ENCODE assay signal across 7 mouse cellular contexts in genomic region chr14:30548965-30549776, GRCm38 (mm10). TPM values are rescaled to one million over a fixed set of nuclear protein-coding genes. Genes with fewer than 3 reads are reported as not detected.
A peak's percentile ranks its signal among the peaks of the same experiment; 100 is the strongest.
DNase-seq lines count a peak whose midpoint lies in the region; ATAC-seq lines count a peak whose summit lies in the region.

No protein-coding gene starts in this region.

- H3K9me3 ChIP-seq in embryonic facial prominence, embryonic 10.5 days, result no peaks in the 10 kb centered on the region
- no peaks in the 10 kb centered on the region for H3K9me3 ChIP-seq in limb, embryonic 11.5 days (ENCODE audit: control insufficient read depth, low read length)
- H3K9me3 ChIP-seq in midbrain, embryonic 14.5 days (ENCODE audit: control insufficient read depth, low read length), result no peaks in the 10 kb centered on the region

- peaks cover 22% of the 10 kb centered on the region for H3K36me3 ChIP-seq in embryonic facial prominence, embryonic 10.5 days (replicated peaks)
- peaks cover 2% of the 10 kb centered on the region; the same call in 1 of the 2 replicates for H3K36me3 ChIP-seq in limb, embryonic 11.5 days (ENCODE audit: control insufficient read depth, insufficient read depth, low read length)
- no peaks in the 10 kb centered on the region for H3K36me3 ChIP-seq in midbrain, embryonic 14.5 days (ENCODE audit: control insufficient read depth, insufficient read depth, low read length)

- WGBS in embryonic facial prominence, embryonic 10.5 days, result 0% methylated on average over 69 of the region's 69 CpGs
- under 1% methylated on average over 69 of the region's 69 CpGs for WGBS in limb, embryonic 11.5 days
- under 1% methylated on average over 69 of the region's 69 CpGs for WGBS in midbrain, embryonic 14.5 days

- ATAC-seq in limb, embryonic 11.5 days (ENCODE audit: insufficient number of reproducible peaks, low FRiP score, low TSS enrichment, low read depth), result peak; percentile 91
- ATAC-seq in midbrain, embryonic 14.5 days (ENCODE audit: low FRiP score, low TSS enrichment), result peak; percentile 94

- H3K9ac ChIP-seq in limb, embryonic 11.5 days (ENCODE audit: low read length), result peak overlapping the region; percentile 86
- peak overlapping the region; percentile 93 for H3K9ac ChIP-seq in midbrain, embryonic 14.5 days (replicated peaks; ENCODE audit: low read length)

- peak overlapping the region; percentile 92 for H3K4me2 ChIP-seq in limb, embryonic 11.5 days (ENCODE audit: low read depth, severe bottlenecking)
- peak overlapping the region; percentile 90 for H3K4me2 ChIP-seq in midbrain, embryonic 14.5 days (ENCODE audit: low read length)

- peaks cover 42% of the 10 kb centered on the region for H3K4me1 ChIP-seq in embryonic facial prominence, embryonic 10.5 days
- peaks cover 14% of the 10 kb centered on the region for H3K4me1 ChIP-seq in limb, embryonic 11.5 days (ENCODE audit: control insufficient read depth, insufficient read depth, low read length)
- peaks cover 31% of the 10 kb centered on the region for H3K4me1 ChIP-seq in midbrain, embryonic 14.5 days (ENCODE audit: control insufficient read depth, insufficient read depth, low read length)

- DNase-seq in adrenal gland, postnatal 10 days, result peak; percentile 99
- DNase-seq in embryonic facial prominence, embryonic 10.5 days (ENCODE audit: low spot score), result peak; percentile 97
- peak; percentile 100 for DNase-seq in heart, adult 11 months
- DNase-seq in kidney, adult 18-20 months, result peak; percentile 97
- DNase-seq in limb, embryonic 11.5 days (ENCODE audit: low spot score), result peak; percentile 98
- DNase-seq in midbrain, embryonic 14.5 days, result peak; percentile 96
- DNase-seq in spleen, adult 18-20 months, result peak; percentile 90 to 98

- H3K27ac ChIP-seq in embryonic facial prominence, embryonic 10.5 days (replicated peaks), result peak overlapping the region; percentile 97
- H3K27ac ChIP-seq in limb, embryonic 11.5 days (replicated peaks; ENCODE audit: low read depth, low read length), result peak overlapping the region; percentile 70
- peak overlapping the region; percentile 93 for H3K27ac ChIP-seq in midbrain, embryonic 14.5 days (replicated peaks; ENCODE audit: low read depth, low read length)

- H3K4me3 ChIP-seq in embryonic facial prominence, embryonic 10.5 days, result peak overlapping the region; percentile 91
- H3K4me3 ChIP-seq in limb, embryonic 11.5 days (ENCODE audit: low read depth, low read length), result peak overlapping the region; percentile 67
- peak overlapping the region; percentile 80 for H3K4me3 ChIP-seq in midbrain, embryonic 14.5 days (replicated peaks; ENCODE audit: low read depth, low read length)

- H3K27me3 ChIP-seq in embryonic facial prominence, embryonic 10.5 days (replicated peaks; ENCODE audit: low read depth, poor library complexity, severe bottlenecking), result no peaks in the 10 kb centered on the region
- H3K27me3 ChIP-seq in limb, embryonic 11.5 days (ENCODE audit: control insufficient read depth, insufficient read depth, low read length), result no peaks in the 10 kb centered on the region
- no peaks in the 10 kb centered on the region for H3K27me3 ChIP-seq in midbrain, embryonic 14.5 days (ENCODE audit: control insufficient read depth, insufficient read depth, low read length)

RNA-seq across cellular contexts. Expression of gene Tkt, which starts 1.0 kb away (rescaled TPM):
- total RNA-seq in adrenal gland, postnatal 10 days (2021), result 100 to 1,000 TPM; 790 to 884 TPM
- polyA plus RNA-seq in embryonic facial prominence, embryonic 10.5 days (2016; fragmentation: Nextera tagmentation; extraction: Ambion mirVana), result 316 and 334 TPM in 2 replicates
- polyA plus RNA-seq in limb, embryonic 11.5 days (2014; fragmentation: Nextera tagmentation; extraction: Ambion mirVana), result 117 and 150 TPM in 2 replicates
- 94.2 and 166 TPM in 2 replicates for polyA plus RNA-seq in midbrain, embryonic 14.5 days (2014; fragmentation: Nextera tagmentation; extraction: Ambion mirVana)

RNA-seq across cellular contexts. Expression of gene Cacna1d, which starts 57.9 kb away (rescaled TPM):
- 10 to 100 TPM; 11.5 to 17.3 TPM for total RNA-seq in adrenal gland, postnatal 10 days (2021)
- polyA plus RNA-seq in embryonic facial prominence, embryonic 10.5 days (2016; fragmentation: Nextera tagmentation; extraction: Ambion mirVana), result 1.8 and 2.1 TPM in 2 replicates
- polyA plus RNA-seq in limb, embryonic 11.5 days (2014; fragmentation: Nextera tagmentation; extraction: Ambion mirVana), result 2.1 and 2.2 TPM in 2 replicates
- polyA plus RNA-seq in midbrain, embryonic 14.5 days (2014; fragmentation: Nextera tagmentation; extraction: Ambion mirVana), result 10.1 and 13.5 TPM in 2 replicates

Comparison
In these comparisons a context has a peak if more than half of its experiments do, and no peak if none do; other contexts are left out.
1. Peak in every context shown above with its lines: DNase-seq, ATAC-seq, H3K4me3 ChIP-seq and H3K27ac ChIP-seq.